Mouse (Mus musculus) layer of hippocampus, adult 18-20 months (tissue): ENCODE results near the gene Slc35d3. TPM values are rescaled to one million over a fixed set of nuclear protein-coding genes. Genes with fewer than 3 reads are reported as not detected.

Experiments used
- DNase-seq, 2 experiments: peaks; one replicate each; pipeline ENCODE4 v3.0.0; 2022; ENCODE audit warnings: low spot score in 2 of 2
- long read RNA-seq: library from polyadenylated mRNA; stranded (forward); transcript quantifications from one replicate; pipeline ENCODE4 v2.0.0, GENCODE M21; 2021
- total RNA-seq, 2 experiments: library from RNA; stranded (reverse); gene quantifications; 2 replicates each; pipeline ENCODE4 v1.2.3; 2021

The Slc35d3 gene
- total RNA-seq, result under 1 TPM; 0.56 to 0.57 TPM
- long read RNA-seq, partial matches to known transcripts, result 0 of 1 reads
- long read RNA-seq, other reads (novel, unspliced or antisense), result 1 of 1 reads

DNA sequence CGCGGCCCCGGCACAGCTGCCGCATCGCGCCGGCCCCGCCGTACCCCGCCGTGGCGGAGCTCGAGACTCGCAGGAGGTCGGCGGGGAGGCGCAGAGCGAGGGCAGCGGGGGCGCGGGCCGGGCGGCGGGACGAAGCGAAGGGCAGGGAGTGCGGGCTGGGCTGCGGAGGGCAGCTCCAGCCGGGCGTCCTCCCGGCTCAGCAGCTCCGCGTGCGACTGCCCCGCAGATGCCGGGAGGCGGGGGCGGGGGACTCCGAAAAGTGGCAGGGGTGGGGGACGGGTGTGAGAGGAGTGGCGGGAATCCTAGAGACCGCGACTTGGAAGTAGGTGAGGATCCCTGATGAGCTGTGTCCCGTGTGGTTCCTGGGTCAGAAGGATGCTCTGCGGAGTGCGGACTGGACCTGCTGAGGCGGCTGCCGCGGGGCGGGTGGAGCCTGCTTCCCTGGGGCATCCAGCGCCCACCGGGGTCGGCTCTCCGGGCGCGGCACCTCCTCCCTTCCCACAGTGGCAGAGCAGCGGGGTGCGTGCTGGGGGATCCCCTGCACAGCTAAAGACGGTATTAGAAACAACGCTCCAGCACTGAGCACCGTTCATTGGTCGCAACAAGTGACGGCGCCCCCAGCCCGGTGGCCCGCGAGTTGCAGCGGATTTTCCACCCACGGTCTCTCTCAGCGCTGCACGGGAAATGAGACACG is at the start of gene Slc35d3:
Gene Slc35d3, minus strand, starts transcription at position 462 of the 694 bp plus-strand sequence.
- peak in 1 of 2 experiments; percentile 16 for DNase-seq

DNA sequence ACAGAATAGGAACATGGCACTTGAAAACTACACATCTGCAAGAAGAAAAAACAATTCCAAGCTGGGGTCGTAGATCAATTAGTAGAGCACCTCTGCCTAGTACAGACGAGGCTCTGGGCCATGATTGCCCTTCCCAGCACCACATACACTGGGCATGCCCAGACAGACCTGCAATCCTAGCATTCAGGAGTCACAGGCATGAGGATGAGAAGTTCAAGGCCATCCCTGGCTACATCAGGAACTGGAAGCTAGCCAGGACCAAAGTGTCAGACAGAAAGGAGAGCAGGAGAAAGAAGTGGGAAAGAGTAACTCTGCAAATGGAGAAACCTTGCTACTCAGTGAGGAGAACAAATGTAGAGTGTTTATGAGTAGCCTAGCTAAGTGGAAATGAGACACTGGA is 48.9 kb upstream of the Slc35d3 start:
- DNase-seq, result no peak

DNA sequence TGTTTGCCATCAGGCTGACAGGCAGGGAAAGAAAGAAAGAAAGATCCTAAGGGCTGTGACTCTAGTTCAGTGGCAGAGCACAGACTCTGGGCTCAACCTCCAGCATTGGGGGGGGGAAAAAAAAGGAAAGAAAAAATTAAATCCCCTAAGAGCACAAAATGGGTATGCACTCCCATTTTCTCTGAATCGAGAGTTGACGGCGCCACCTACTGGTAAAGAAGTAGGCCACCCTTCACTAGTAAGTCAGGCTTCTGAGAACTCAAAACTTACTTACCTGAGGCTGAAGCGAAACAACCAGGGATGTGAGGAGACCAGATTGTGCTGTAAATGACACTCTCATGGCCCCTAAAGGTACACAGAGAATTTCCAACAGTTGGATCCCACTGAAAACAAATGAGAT is 42.7 kb upstream of the Slc35d3 start:
- peak in 1 of 2 experiments; percentile 64 for DNase-seq

DNA sequence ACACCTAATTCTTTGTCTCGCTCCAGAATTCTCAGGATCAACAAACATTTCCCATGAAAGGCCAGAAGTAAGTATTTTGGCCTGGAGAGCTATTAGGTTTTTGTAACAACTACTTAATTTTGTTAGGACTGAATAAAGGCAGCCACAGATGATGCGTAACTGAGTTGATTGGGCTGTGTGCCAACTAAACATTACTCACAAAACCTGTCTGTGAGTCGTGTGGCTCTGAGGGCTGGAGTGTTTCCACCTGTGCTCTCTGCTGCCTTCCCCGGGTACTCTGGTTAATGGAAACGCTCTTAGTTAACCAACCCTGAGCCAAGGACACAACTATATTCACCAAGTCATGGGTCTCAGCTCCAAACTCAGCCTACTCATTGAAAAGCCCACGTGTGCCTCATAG is 41.9 kb upstream of the Slc35d3 start:
- no peak for DNase-seq

DNA sequence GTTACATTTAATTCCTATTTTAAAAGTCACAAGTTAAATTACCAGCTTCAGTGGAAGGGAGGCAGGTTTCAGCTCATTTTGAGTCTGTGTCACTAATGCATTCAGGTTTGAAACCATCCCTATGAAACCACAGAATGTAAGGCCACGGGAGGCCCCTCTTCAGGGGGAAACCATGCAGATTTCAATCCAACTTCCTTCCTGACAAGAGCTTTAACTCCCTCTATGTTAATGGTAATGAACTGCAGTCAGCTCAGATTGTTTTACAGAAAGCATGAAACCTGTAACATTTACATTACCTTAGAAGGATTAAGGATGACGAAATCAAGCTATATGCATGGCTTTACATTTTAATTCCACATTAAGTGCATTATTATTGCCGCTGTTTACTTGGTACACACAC is 40.4 kb upstream of the Slc35d3 start:
- no peak for DNase-seq

DNA sequence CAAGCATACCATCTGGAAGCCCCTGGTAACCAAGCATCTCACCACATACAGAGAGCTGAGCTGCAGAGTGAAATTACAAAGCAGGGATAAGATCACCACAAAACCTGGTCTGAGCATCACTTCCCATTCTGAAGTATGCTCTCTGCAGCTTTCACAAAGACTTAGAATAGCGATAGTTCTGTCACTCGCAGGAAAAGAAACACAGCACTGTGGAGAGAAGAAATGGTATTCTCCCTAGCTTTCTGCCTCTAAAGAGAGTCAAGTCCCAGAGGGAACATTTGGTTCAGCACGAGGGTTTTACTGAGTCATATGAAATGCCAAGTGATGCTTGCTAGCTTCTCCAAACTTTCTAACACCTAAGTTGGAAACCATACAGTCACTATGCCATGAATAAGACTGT is 38.6 kb upstream of the Slc35d3 start:
- peak in 1 of 2 experiments; percentile 25 for DNase-seq

DNA sequence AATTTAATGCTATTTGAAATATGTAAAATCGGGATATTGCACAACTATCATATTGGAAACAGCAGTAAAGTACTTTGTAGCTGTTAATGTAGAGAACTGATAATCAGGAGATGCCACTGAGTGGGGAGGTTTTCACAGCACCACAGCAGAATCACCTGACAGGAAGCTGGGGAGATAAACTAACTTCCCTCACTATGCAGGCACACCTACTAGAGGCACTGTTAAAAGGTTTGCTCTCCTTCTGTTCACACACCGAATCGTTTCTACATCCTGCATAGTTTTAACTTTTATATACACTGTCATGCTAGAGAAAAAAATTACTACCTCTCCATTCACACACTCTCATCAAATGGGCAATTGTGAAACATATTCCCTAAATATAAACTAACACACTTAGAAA is 35.0 kb upstream of the Slc35d3 start:
- DNase-seq, result no peak

DNA sequence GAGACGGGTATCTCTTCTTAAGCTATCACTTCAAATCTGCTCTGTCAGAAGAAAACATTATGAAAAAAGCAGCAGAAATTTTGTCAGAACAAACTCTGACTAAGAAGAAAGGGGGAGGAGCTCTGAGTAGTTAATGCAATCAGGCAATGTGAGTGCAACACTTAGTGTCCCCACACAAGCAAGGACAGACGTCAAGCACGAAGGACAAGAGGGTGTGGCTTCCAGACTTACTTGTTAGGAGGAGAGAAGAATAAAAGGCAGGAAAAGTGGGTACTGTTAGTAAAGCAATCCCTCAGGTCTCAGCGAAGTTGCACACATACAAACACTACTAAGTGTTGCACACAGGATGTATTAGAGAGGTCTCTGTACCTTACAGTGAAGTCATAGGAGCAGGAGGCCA is 33.1 kb upstream of the Slc35d3 start:
- no peak for DNase-seq

DNA sequence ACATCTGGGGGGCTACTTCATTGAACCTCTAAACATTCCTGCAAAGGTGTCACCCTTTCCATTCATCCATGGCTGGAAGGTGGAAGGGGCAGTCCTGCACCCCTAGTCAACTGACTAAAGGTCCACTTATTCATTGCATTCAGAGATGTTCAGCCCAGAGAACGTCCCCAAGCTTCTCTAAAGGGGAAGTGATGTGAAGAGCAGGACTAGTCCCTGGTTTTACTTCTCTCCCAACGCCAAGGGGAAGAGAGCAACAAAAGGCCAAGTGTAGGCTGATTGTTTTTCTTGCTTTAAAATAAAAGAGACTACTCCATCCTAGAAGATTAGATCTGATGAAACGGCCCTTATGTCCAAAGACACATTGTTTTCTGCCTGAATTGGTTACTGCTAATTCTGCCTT is 29.2 kb upstream of the Slc35d3 start:
- no peak for DNase-seq

DNA sequence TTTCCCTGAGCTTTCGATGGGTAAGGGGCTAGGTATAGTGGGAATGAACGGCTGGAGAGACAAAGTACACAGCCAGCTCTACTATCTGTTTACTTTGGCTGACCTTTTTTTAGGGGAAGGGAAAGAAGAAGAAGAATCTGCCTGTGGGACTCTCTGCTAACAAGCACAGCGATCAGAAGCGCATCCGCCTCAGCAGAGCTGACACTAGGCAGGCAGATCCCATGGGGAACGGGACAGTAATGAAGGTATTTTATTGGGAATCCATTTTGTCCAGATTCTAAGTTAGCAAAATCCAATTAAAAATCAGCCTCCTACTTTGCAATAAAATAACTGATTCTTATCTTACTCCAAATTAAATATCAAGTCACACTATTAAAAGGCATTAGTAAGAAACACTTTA is 27.9 kb upstream of the Slc35d3 start:
- DNase-seq, result no peak

DNA sequence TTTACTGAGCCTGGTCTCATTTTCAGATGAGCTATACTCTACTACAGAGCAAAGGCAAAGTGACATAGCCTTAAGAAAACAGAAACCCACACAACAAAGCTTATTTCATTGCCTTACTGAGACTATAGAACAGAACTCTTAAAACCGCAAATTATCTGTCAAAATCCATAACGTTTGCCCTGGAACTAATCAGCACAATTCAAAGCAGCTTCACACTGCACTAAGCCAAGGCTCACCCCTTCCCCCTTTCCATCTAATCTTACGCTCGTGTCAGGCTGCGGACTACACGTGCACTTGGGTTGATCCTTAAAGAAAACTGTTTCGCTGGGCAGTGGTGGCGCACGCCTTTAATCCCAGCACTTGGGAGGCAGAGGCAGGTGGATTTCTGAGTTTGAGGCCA is 26.4 kb upstream of the Slc35d3 start:
- no peak for DNase-seq

DNA sequence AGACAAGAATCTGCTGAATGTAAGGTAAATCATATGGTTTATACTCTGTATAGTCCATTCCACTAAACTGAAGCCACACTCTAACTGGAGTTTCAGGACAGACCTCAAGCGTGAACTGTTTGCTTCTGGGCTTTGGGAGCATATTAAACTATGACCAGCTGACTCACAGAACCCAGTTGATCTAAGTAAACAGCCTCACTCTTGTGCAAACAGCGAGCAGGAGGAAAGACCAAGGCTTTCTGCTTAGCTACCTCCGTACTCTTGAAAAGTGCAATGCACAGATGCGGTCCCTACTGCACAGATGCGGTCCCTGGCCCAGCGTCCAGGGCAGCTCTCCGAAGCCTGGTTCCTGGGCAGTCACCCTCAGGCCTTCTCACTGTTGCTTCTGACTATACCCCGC is 26.0 kb upstream of the Slc35d3 start:
- no peak for DNase-seq

DNA sequence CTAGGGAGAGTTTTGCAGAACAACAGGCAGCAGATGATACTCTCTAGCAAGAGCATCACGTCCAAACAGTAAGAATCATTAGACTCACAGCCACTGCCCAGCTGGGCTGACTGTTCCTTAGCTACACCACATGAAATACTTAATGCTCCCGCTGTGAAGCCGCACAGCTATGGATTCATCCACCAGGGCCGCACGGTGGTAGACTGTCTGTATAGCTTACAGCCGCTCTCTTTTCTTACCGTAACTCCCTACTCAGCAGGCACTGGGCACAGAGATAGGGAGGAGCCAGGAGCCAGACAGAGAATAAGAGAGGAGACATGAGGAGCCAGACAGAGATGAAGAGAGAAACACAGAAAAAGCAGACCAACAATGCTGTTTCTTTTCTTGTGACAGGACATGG is 25.4 kb upstream of the Slc35d3 start:
- DNase-seq, result no peak

DNA sequence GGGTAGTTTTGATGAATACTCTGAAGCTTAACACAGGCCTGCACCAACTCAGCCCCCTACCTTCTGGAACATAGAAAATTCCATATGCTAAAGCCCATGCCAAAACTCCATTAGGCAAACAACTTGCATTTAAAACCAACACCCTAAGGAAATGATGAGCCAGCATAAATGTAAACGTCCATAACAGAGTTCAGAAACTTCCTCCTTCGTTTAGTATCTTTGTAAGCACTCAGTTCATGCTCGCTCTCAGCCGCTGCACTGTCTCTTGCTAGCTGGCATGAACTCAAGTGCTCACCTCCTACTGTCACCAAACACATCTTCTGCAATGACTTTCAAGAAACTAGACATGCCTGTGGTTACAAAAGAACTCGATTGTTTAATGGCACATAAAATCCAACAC is 24.1 kb upstream of the Slc35d3 start:
- DNase-seq, result no peak

DNA sequence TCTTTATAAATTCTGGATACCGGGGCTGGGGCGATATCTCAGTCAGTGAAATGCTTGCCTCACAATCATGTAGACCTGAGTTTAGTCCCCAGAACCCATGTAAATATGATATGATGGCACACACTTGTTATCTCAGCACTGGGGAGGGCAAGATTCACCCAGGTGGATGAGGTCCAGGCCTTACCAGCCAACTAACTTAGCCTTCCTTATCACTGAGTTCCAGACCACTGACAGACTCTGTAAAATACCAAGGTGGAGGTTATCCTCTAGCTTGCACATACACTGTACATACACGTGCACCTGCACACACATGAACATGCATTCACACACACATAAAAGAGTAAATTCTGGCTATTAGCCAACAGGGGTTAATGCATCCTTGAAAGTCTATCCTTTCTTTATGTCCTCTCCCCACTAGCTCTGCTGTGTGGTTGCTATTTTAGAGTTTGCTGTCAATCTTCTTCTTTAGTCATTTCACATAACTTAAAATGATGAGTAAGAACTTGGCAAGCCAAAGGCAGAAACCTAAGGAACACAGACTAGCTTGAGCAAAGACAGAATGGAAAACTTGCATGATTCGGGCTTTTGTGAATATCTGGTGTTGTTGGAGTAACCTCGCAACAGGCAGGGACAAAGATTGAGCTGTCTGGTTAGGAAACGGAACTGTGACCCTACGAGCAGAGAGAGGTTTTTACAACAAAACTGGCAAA is 4.5 kb upstream of the Slc35d3 start:
- no peak for DNase-seq

DNA sequence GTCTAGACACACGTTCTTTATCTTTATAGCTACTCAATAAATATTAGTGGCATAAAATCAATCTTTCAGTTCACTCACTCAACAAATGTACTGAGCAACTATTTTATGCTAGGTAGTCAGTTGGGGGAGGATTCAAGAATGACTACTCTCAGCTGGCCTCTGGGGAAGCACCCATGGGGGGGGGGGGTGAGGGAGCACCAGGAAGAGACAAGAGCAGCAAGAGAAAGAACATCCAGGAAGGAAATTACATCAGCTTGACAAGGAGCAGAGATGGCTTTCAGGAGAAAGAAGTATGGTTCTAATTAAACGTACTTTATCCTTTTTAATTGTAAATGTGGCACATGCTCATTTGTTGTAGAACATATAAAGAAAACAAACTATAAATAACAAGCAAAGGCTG is 2.4 kb upstream of the Slc35d3 start:
- DNase-seq, result no peak

DNA sequence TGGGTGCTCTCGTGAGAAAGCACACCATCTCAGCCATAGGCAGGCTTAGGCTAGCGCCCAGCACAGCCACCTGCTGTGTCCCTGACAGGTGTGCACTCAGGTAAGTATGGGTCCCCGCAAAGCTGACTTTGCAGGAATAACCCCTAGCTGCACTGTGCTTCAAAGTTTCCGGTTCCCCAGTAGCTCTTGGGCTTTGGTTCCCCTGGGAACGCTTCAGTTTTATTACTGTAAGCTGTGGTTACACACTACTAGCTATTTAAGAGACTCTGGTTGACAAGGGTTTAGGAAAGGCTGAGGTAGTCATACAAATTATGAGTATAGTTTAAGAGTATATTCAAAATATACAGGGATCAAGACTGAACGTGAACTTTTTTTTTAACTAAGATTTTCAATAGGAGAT is 1.5 kb upstream of the Slc35d3 start:
- no peak for DNase-seq

DNA sequence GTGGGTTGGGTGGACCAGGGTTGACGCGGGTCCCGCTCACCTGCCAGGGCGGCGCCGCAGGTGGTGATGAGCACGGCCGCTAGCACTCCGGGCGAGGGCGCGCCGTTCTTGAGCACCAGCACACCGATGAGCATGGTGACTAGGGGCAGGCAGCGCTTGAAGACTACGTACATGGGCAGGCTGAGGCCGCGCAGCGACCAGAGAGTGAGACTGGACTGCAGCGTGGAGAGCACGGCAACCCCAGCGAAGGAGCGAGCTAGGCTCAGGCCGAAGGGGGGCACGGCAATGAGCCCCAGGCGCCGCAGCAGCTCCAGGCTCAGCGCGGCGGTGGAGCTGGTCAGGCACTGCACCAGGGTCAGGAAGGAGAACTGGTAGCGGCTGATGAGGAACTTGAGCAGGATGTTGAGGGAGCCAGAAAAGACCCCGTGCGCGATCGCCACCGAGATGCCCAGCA is 688 bp downstream of the Slc35d3 start:
- DNase-seq, result no peak

DNA sequence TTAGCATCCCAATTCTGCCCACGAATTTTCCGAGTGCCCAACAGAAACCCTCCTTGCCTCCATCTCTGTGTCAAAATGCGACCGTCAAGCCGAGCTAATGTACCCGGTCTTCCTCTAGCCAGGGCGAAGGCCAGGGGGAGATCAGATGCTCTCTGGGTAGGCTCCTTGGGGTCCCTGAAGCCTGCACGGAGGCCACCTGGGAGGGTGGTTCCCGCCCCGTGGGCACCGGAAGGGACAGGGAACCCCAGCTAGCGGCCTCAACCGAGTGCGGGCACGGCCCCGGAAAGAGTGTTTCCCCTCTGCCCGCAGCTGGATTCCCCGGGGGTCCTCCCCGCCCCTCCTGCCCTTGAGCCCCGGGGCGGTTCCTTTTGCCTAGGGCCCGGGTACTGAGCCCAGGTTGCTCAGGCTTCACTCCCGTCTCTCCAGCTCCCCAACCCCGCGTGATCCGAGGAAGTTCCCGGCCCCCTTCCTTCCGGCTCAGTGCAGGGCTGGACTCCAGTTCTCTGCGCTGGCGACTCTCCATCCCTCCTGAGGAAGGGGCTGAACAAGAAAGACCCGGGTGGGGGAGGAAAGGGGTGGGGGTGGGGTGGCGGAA is 1.4 kb downstream of the Slc35d3 start:
- DNase-seq, result no peak

DNA sequence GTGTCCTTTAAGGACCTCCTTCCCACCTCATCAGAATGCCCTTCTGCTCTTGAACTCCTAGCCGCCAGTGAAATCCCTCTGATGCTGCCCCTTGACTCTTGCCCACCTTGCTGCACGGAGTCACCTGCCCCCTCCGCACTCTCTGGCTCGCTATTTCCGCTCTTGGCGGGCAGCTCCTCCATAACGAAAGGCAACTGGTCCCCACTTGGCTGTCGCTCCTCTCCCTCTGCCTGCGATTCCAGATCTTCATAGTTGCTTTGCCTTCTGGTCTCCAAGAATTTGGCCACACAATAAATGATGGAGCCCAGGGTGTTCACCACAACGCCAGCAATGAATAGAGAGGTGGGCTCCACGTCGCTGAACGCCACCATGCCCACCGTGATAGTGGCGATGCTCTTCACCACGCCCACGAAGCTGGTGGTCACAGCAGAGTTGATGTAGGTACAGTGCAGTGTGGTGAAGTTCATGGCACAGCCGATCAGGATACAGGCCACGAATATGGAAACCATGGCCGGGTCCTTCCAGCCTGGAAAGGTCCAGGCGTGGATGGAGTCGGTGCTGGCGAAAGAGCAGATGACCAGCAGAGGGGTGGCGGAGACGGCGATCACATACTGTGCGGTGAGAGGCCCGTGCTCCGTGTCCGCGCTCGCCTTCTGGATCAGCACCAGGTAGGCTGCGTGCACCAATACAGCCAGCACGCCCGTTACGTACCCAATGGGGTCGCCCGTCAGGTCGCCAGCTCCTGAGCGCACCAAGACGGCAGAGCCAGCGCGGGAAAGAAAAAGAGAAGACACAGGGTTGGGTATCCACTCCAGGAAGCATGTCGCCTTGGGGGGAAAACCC is 2.1 kb downstream of the Slc35d3 start:
- DNase-seq, result no peak

DNA sequence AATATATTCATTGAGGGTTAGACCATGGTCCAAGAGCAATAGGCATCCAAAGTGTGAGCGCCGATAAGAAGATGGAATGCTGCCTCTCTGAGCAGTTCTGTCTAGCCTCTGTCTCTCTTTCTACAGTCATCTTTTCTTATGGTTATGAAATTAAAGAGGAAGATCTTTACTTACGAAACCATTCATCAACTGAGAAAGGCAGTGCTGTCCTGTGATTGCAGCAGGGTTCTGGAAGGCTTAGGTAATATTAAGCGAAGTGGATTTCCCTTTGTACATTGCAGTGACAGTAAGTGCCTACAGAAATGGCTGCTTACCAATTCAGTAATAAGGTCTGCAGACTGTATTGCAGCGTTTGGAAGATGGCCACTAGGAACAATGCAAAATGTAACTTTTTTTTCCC is 11.4 kb downstream of the Slc35d3 start:
- no peak for DNase-seq
